Mouse (Mus musculus) spleen, postnatal 36 days (tissue): ENCODE measurements around the gene Btd.

Experiments
- DNase-seq, 2 experiments: peaks; one replicate each; pipeline ENCODE4 v3.0.0; 2022; ENCODE audit warnings: low spot score in 2 of 2, mixed read lengths in 1 of 2

Gene Btd

GRCm38 (mm10) chr14:31640890-31641505, at the start of gene Btd, which contains the start of gene Hacl1:
TSS of gene Btd (plus strand) at chr14:31641028.
TSS of gene Hacl1 (minus strand) at chr14:31641286.
- DNase-seq: peak; percentile 92 to 94

GRCm38 (mm10) chr14:31591243-31591642, 49.6 kb upstream of the Btd start, which contains the start of gene Colq:
TSS of gene Colq (minus strand) at chr14:31591343.
- no peak for DNase-seq

GRCm38 (mm10) chr14:31593036-31593435, 47.8 kb upstream of the Btd start:
- no peak for DNase-seq

GRCm38 (mm10) chr14:31594693-31595092, 46.1 kb upstream of the Btd start:
- DNase-seq: no peak

- DNase-seq: peak; percentile 32 to 45
Measured at GRCm38 (mm10) chr14:31596408-31596807, 44.4 kb upstream of the Btd start.

GRCm38 (mm10) chr14:31597446-31597845, 43.4 kb upstream of the Btd start:
- no peak for DNase-seq

- DNase-seq: no peak
Measured at GRCm38 (mm10) chr14:31601908-31602615, 38.8 kb upstream of the Btd start.

GRCm38 (mm10) chr14:31602616-31602979, 38.2 kb upstream of the Btd start:
- peak; percentile 14 to 43 for DNase-seq

- DNase-seq: peak in 1 of 2 experiments; percentile 17
Measured at GRCm38 (mm10) chr14:31604916-31605315, 35.9 kb upstream of the Btd start.

- no peak for DNase-seq
Measured at GRCm38 (mm10) chr14:31605514-31605913, 35.3 kb upstream of the Btd start.

- DNase-seq: no peak
Measured at GRCm38 (mm10) chr14:31611986-31612385, 28.8 kb upstream of the Btd start.

GRCm38 (mm10) chr14:31613671-31614070, 27.2 kb upstream of the Btd start:
- no peak for DNase-seq

- DNase-seq: no peak
Measured at GRCm38 (mm10) chr14:31617204-31617603, 23.6 kb upstream of the Btd start.

GRCm38 (mm10) chr14:31617997-31618396, 22.8 kb upstream of the Btd start:
- DNase-seq: no peak

GRCm38 (mm10) chr14:31620591-31621223, 20.1 kb upstream of the Btd start:
- DNase-seq: no peak

- DNase-seq: no peak
Measured at GRCm38 (mm10) chr14:31622748-31623147, 18.1 kb upstream of the Btd start.

GRCm38 (mm10) chr14:31630677-31631076, 10.2 kb upstream of the Btd start:
- DNase-seq: no peak

- DNase-seq: no peak
Measured at GRCm38 (mm10) chr14:31640346-31640889, 410 bp upstream of the Btd start, which contains the start of gene Gm49387. TSS of gene Gm49387 (minus strand) at chr14:31640878.

GRCm38 (mm10) chr14:31641506-31642155, 803 bp downstream of the Btd start:
- DNase-seq: no peak

- no peak for DNase-seq
Measured at GRCm38 (mm10) chr14:31644183-31644830, 3.5 kb downstream of the Btd start.

- DNase-seq: no peak
Measured at GRCm38 (mm10) chr14:31644931-31645547, 4.2 kb downstream of the Btd start.
